In the genomic region with DNA sequence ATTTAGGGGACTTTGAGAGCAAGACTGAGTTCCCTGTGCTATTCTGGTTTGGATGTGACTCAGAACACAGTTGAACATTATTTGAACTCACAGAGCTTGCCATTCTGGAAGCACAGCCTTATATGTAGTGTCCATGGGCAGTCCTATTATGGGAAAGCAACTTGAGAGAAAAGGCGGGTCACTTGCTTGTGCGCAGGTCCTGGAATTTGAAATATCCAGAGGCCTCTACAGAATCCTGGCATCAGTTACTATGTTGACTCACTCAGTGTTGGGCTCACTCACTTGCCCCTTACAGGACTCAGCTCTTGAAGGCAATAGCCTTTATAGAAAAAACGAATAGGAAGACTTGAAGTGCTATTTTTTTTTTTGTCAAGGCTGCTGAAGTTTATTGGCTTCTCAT, we compare ENCODE assay signal across 9 mouse cellular contexts. TPM values are rescaled to one million over a fixed set of nuclear protein-coding genes. Genes with fewer than 3 reads are reported as not detected.
DNase-seq lines count a peak whose midpoint lies in the region; ATAC-seq and TF ChIP-seq lines count a peak whose summit lies in the region.
"Had no signal": no experiment of that assay in that cellular context is flagged by ENCODE, and none has a peak within 500 bp of the region (broad histone marks: within the 10 kb centered on the region; RNA-seq: fewer than 3 reads in every experiment).

TSS of gene Dmd (plus strand) at position 241 of the 400 bp plus-strand sequence.

- no peak within 1 kb of the TSS for H3K27ac ChIP-seq in lung, embryonic 14.5 days (ENCODE audit: low read depth)
- H3K27ac ChIP-seq in hindbrain, embryonic 13.5 days: no peak within 1 kb of the TSS
- H3K27ac ChIP-seq: liver, embryonic 13.5 days had no signal

- no peak within 1 kb of the TSS for H3K4me3 ChIP-seq in lung, embryonic 14.5 days (ENCODE audit: low read depth, low read length)
- no peak within 1 kb of the TSS for H3K4me3 ChIP-seq in hindbrain, embryonic 13.5 days
- H3K4me3 ChIP-seq: liver, embryonic 13.5 days had no signal

- no peaks in the 10 kb centered on the region for H3K36me3 ChIP-seq in lung, embryonic 14.5 days (ENCODE audit: insufficient read depth)
- no peaks in the 10 kb centered on the region for H3K36me3 ChIP-seq in hindbrain, embryonic 13.5 days
- H3K36me3 ChIP-seq: liver, embryonic 13.5 days had no signal

- no peak within 1 kb of the TSS for H3K9ac ChIP-seq in lung, embryonic 14.5 days
- no peak within 1 kb of the TSS for H3K9ac ChIP-seq in hindbrain, embryonic 13.5 days
- H3K9ac ChIP-seq: liver, embryonic 13.5 days had no signal

- no peak for TF ChIP-seq CTCF in lung, embryonic 14.5 days (IDR thresholded peaks at IDR 0.05; ENCODE audit: low read depth)

- 50% methylated on average over 3 of the region's 3 CpGs for WGBS in lung, embryonic 14.5 days
- WGBS in hindbrain, embryonic 13.5 days: 72% methylated on average over 3 of the region's 3 CpGs

- H3K4me2 ChIP-seq in lung, embryonic 14.5 days: no peak within 1 kb of the TSS
- H3K4me2 ChIP-seq in hindbrain, embryonic 13.5 days: no peak within 1 kb of the TSS
- H3K4me2 ChIP-seq: liver, embryonic 13.5 days had no signal

- no peaks in the 10 kb centered on the region for H3K9me3 ChIP-seq in lung, embryonic 14.5 days (ENCODE audit: low read depth, low read length)
- no peaks in the 10 kb centered on the region for H3K9me3 ChIP-seq in hindbrain, embryonic 13.5 days
- H3K9me3 ChIP-seq: liver, embryonic 13.5 days had no signal

- peak; percentile 1 for DNase-seq in lung, embryonic 14.5 days
- no peak for DNase-seq in lung, postnatal 14 days
- DNase-seq in gastrocnemius, adult 8-10 months (ENCODE audit: low spot score in 2 of 2): peak; percentile 13 to 25
- DNase-seq in lung, postnatal 36 days: peak; percentile 0
- no peak for DNase-seq in cerebellum, postnatal 25 days
- DNase-seq in frontal cortex, postnatal 36 days (ENCODE audit: low spot score in 2 of 2): no peak
- DNase-seq: liver, embryonic 13.5 days had no signal

- no peaks in the 10 kb centered on the region for H3K27me3 ChIP-seq in lung, embryonic 14.5 days (ENCODE audit: insufficient read depth, low read length)
- no peaks in the 10 kb centered on the region for H3K27me3 ChIP-seq in hindbrain, embryonic 13.5 days
- H3K27me3 ChIP-seq: liver, embryonic 13.5 days had no signal

- H3K4me1 ChIP-seq in lung, embryonic 14.5 days (ENCODE audit: insufficient read depth): no peaks in the 10 kb centered on the region
- H3K4me1 ChIP-seq in hindbrain, embryonic 13.5 days (replicated peaks): no peaks in the 10 kb centered on the region
- H3K4me1 ChIP-seq: liver, embryonic 13.5 days had no signal

- ATAC-seq in lung, embryonic 14.5 days (ENCODE audit: insufficient read depth): no peak
- ATAC-seq in hindbrain, embryonic 13.5 days (ENCODE audit: low FRiP score): no peak
- ATAC-seq in erythroblast, adult 5-6 weeks (replicated peaks; ENCODE audit: low FRiP score, poor library complexity, severe bottlenecking): no peak

RNA-seq across cellular contexts. Expression of gene Dmd, which starts in this region (rescaled TPM):
- polyA plus RNA-seq in lung, embryonic 14.5 days (2014; fragmentation: Nextera tagmentation; extraction: Ambion mirVana): 26.6 and 28.8 TPM in 2 replicates
- total RNA-seq in gastrocnemius, adult 8-10 months (2022): 100 to 1,000 TPM in 2 of 4 experiments, 10 to 100 TPM in 2; 89.1 to 111 (median 99.8) TPM
- 26.4 and 28.4 TPM in 2 replicates for polyA plus RNA-seq in hindbrain, embryonic 13.5 days (2015; fragmentation: Nextera tagmentation; extraction: Ambion mirVana)
- 1.0 TPM in 1 of 2 replicates, not detected in the other for total RNA-seq in erythroblast, adult 5-6 weeks (2015; ENCODE audit: low replicate concordance)
- 0.98 TPM in 1 of 2 replicates, not detected in the other for total RNA-seq in erythroblast, adult 5-6 weeks (2017; ENCODE audit: low replicate concordance)

Comparison
In these comparisons a context has a peak if more than half of its experiments do, and no peak if none do; other contexts are left out.
1. RNA of gene Dmd (total RNA-seq): 89.1 to 111 TPM in gastrocnemius, adult 8-10 months; 0.98 to 1.0 TPM in erythroblast, adult 5-6 weeks; every median in the first group is over 10 times any median in the second.
2. DNase-seq: peak in lung, embryonic 14.5 days (single experiment), gastrocnemius, adult 8-10 months (2 of 2) and lung, postnatal 36 days (single experiment); none in lung, postnatal 14 days (single experiment), cerebellum, postnatal 25 days (0 of 2) and frontal cortex, postnatal 36 days (0 of 2).